Mouse (Mus musculus): Measurements from ENCODE around the gene Tnnc1.

Gene Tnnc1

GRCm38 (mm10) chr14:31252091-31252490 is 44.0 kb downstream of the Tnnc1 start:
- no peak for DNase-seq (ENCODE audit: low read depth, low spot score)

DNA sequence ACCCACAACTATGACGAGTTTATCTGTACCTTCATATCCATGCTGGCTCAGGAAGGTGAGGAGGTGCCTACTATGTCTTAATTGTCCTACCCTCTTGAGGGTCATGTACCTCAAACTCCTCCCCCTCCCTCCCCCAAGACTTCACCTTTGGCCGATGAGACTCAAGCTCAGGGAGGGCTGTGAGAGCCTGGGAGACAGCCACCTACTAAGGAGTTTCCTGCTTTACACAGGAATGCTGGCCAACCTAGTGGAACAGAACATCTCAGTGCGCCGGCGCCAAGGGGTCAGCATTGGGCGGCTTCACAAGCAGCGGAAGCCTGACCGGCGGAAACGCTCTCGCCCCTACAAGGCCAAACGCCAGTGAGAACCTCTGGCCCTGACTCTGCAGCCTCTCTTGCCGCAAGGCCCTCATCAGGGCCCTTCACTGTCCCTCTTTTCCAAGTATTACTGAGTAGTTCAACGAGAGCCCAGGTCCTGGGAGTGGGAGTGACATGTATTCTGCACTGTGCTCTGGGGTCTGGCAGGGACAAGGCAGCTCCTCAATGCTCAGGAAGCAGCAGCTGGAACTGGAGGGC is 50.5 kb downstream of the Tnnc1 start:
- DNase-seq (ENCODE audit: low read depth, low spot score), result no peak

DNA sequence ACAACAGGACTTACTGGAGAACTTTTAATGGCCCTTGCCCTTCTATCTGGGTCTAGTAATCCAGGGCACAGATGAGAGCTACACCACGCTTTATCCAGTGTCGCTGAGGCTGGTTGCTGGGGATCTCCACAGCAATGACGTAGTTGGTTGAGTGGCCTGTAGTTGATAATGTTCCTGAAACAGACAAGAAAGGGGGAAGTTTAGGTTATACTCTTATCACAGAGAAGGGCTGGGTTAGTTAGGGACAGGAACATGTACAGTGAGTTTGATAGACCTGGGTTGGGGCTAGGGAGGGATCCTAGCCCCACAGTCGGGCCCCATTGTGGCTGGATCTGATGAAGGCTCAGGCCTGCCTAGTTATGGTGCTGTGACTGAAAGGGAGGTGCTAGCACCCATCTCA is 52.3 kb downstream of the Tnnc1 start:
- no peak for DNase-seq (ENCODE audit: low read depth, low spot score)

- DNase-seq (ENCODE audit: low read depth, low spot score), result no peak
These were observed 52.8 kb downstream of the Tnnc1 start for GRCm38 (mm10) chr14:31260932-31261331.

All from A20 (cell line).